Mouse (Mus musculus) heart, embryonic 13.5 days (tissue): ENCODE measurements around the gene Wtap. TPM values are rescaled to one million over a fixed set of nuclear protein-coding genes. Genes with fewer than 3 reads are reported as not detected.
"Not testable (repeated sequence)": the region's sequence is repeated elsewhere in the genome, so short reads cannot be mapped to it uniquely, and the experiment has no call there.

Experiments used
- ATAC-seq: fragments of 200-750 bp; cut with Nextera tagmentation; 2 replicates; pipeline ENCODE4 v1.8.0; 2017; ENCODE audit warnings: moderate TSS enrichment; ENCODE audit not compliant: insufficient number of reproducible peaks, low FRiP score, low TSS enrichment; ENCODE audit errors: extremely low read depth
- H3K27ac ChIP-seq: fragments of 300-500 bp; sonication (generic); replicated peaks from 2 replicates; pipeline ENCODE4 v1.5.1; 2015; ENCODE audit warnings: moderate library complexity, mild to moderate bottlenecking, inconsistent platforms
- H3K27me3 ChIP-seq: fragments of 300-500 bp; sonication (generic); replicated peaks from 2 replicates; pipeline ENCODE4 v1.6.1; 2015; ENCODE audit warnings: mild to moderate bottlenecking, inconsistent platforms
- H3K36me3 ChIP-seq: fragments of 300-500 bp; sonication (generic); 2 replicates; pipeline ENCODE4 v1.6.1; 2015; ENCODE audit warnings: mild to moderate bottlenecking, inconsistent platforms
- H3K4me1 ChIP-seq: fragments of 300-500 bp; sonication (generic); 2 replicates; pipeline ENCODE4 v1.6.1; 2015; ENCODE audit warnings: inconsistent platforms
- H3K4me2 ChIP-seq: fragments of 300-500 bp; sonication (generic); 2 replicates; pipeline ENCODE4 v1.6.1; 2015; ENCODE audit warnings: inconsistent platforms, mild to moderate bottlenecking, moderate library complexity
- H3K4me3 ChIP-seq: fragments of 300-500 bp; sonication (generic); 2 replicates; pipeline ENCODE4 v1.5.1; 2015; ENCODE audit warnings: moderate library complexity, mild to moderate bottlenecking, inconsistent platforms
- H3K9ac ChIP-seq: fragments of 300-500 bp; sonication (generic); 2 replicates; pipeline ENCODE4 v1.6.1; 2015; ENCODE audit warnings: inconsistent platforms, mild to moderate bottlenecking, moderate library complexity
- H3K9me3 ChIP-seq: fragments of 300-500 bp; sonication (generic); 2 replicates; pipeline ENCODE4 v1.6.1; 2016; ENCODE audit warnings: inconsistent platforms
- WGBS: fragments of 180-500 bp; shearing (Covaris S2); methylation state at CpG from one replicate; pipeline ENCODE4 v1.1.7; 2015; ENCODE audit warnings: mixed read lengths; 5-methylcytosine and 5-hydroxymethylcytosine counted together
- polyA plus RNA-seq: library from polyadenylated mRNA; unstranded; fragments of >200 nt; fragmentation: Nextera tagmentation; extraction: Ambion mirVana; gene quantifications from 2 replicates; pipeline ENCODE4 v1.2.1, GENCODE M21; 2015

Gene Wtap
- 80.5 and 87.0 TPM in 2 replicates for polyA plus RNA-seq

GRCm38 (mm10) chr17:12994069-12994468 is at the start of gene Wtap:
Gene Wtap (minus strand): TSS chr17:12994169.
- Histone ChIP-seq H3K4me2 (peak within 1 kb of the TSS; percentile 95), H3K36me3 (no peaks in the 10 kb centered on the region), H3K27me3 (no peaks in the 10 kb centered on the region), H3K9me3 (no peaks in the 10 kb centered on the region), H3K4me3 (peak within 1 kb of the TSS; percentile 99), H3K9ac (peak within 1 kb of the TSS; percentile 100), H3K27ac (peak within 1 kb of the TSS; percentile 100), H3K4me1 (peaks cover 20% of the 10 kb centered on the region)
- 72% methylated on average over 1 of the region's 1 CpGs for WGBS
- ATAC-seq = no peak

DNA sequence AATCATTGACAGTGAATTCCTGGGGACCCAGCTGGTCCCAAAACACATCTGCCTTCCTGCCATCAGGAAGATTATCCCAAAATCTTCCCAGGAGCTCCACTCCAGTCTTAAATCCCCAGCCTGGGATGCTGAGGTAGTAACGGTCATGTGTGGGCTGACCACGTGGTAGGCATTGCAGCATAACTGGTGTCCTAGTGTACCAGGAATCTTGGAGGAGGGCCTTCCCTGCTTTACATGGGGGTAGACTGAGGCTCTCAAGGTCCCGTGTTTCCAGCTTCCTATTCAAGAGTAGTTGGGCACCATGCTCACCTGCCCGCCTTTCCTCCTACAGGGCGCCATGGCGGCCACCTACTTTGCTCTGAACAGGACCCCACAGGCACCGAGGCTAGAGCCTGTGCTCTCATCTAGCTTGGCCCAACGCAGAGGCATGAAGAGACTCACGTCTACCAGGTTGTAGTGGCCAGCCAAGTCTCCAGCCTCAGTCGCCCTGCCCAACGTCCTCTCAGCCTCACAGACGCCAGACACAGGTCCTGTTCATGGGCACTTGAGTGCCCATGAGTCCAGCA is 42.7 kb upstream of the Wtap start:
- ATAC-seq, H3K4me3 ChIP-seq, H3K4me1 ChIP-seq, H3K27ac ChIP-seq, H3K9me3 ChIP-seq, H3K9ac ChIP-seq, H3K27me3 ChIP-seq, H3K36me3 ChIP-seq, H3K4me2 ChIP-seq: not testable (repeated sequence)
- 74% methylated on average over 4 of the region's 12 CpGs for WGBS

DNA sequence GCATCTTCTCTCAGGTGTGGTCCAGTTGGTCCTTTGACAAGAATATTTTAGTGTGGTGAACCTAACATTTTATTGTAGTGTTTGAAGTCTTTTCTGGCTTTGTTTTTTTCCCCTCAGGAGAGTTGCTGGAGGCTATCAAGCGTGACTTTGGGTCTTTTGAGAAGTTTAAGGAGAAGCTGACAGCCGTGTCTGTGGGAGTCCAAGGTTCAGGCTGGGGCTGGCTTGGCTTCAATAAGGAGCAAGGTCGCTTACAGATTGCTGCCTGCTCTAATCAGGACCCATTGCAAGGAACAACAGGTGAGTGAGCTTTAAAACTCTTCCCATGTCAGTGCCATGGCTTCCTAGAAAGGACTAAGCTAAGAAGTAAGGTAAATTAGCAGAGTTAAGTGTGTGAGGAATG is 19.3 kb upstream of the Wtap start:
- Histone ChIP-seq H3K9ac (no peak overlapping the region), H3K4me2 (no peak overlapping the region), H3K4me1 (peaks cover 14% of the 10 kb centered on the region), H3K27ac (no peak overlapping the region), H3K27me3 (no peaks in the 10 kb centered on the region), H3K4me3 (no peak overlapping the region), H3K9me3 (no peaks in the 10 kb centered on the region), H3K36me3 (peaks cover 61% of the 10 kb centered on the region)
- no peak for ATAC-seq
- 81% methylated on average over 3 of the region's 3 CpGs for WGBS

- Histone ChIP-seq H3K27me3 (no peaks in the 10 kb centered on the region), H3K27ac (no peak overlapping the region), H3K4me2 (peak overlapping the region; percentile 90; the same call in 1 of the 2 replicates), H3K9me3 (no peaks in the 10 kb centered on the region), H3K36me3 (peaks cover 46% of the 10 kb centered on the region), H3K9ac (no peak overlapping the region), H3K4me1 (peaks cover 21% of the 10 kb centered on the region), H3K4me3 (no peak overlapping the region)
- no peak for ATAC-seq
- WGBS = 46% methylated on average over 3 of the region's 3 CpGs
These were observed 15.9 kb upstream of the Wtap start for GRCm38 (mm10) chr17:13009887-13010286.

GRCm38 (mm10) chr17:13008528-13008927 is 14.6 kb upstream of the Wtap start:
- Histone ChIP-seq H3K27me3 (no peaks in the 10 kb centered on the region), H3K9ac (peak overlapping the region; percentile 94), H3K4me3 (peak overlapping the region; percentile 95), H3K27ac (peak overlapping the region; percentile 98), H3K36me3 (peaks cover 33% of the 10 kb centered on the region), H3K4me1 (peaks cover 21% of the 10 kb centered on the region), H3K4me2 (peak overlapping the region; percentile 90), H3K9me3 (no peaks in the 10 kb centered on the region)
- 2% methylated on average over 10 of the region's 10 CpGs for WGBS
- no peak for ATAC-seq

- H3K4me2 ChIP-seq = peak overlapping the region; percentile 90
- peak overlapping the region; percentile 95 for H3K4me3 ChIP-seq
- no peaks in the 10 kb centered on the region for H3K9me3 ChIP-seq
- peaks cover 21% of the 10 kb centered on the region for H3K4me1 ChIP-seq
- no peaks in the 10 kb centered on the region for H3K27me3 ChIP-seq
- peak overlapping the region; percentile 98 for H3K27ac ChIP-seq
- WGBS = under 1% methylated on average over 74 of the region's 76 CpGs
- ATAC-seq = peak; percentile 97
- H3K9ac ChIP-seq = peak overlapping the region; percentile 94
- peaks cover 26% of the 10 kb centered on the region for H3K36me3 ChIP-seq
These were observed 13.9 kb upstream of the Wtap start for GRCm38 (mm10) chr17:13007730-13008425.

DNA sequence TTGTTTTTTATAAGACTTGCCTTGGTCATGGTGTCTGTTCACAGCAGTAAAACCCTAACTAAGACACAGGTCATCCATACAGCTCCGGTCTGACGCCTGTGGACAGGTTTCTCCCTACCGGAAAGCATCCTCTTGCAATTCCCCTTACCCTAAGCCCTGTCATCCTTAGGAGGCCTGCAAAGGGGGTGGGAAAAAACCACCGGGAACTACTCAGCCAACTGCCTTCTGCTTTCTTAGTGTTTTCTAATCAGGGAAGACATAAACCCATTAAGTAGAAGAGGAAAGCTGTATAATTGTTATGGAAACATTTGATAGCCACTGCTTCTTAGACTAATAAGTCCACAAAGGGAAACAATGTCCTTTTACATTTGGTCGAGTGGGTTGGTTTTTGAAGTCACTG is 13.0 kb upstream of the Wtap start:
- Histone ChIP-seq H3K4me2 (peak overlapping the region; percentile 90), H3K27ac (peak overlapping the region; percentile 85), H3K27me3 (no peaks in the 10 kb centered on the region), H3K4me1 (peaks cover 21% of the 10 kb centered on the region), H3K9ac (peak overlapping the region; percentile 80), H3K4me3 (peak overlapping the region; percentile 95), H3K9me3 (no peaks in the 10 kb centered on the region), H3K36me3 (peaks cover 17% of the 10 kb centered on the region)
- no peak for ATAC-seq
- WGBS = 52% methylated on average over 5 of the region's 5 CpGs

DNA sequence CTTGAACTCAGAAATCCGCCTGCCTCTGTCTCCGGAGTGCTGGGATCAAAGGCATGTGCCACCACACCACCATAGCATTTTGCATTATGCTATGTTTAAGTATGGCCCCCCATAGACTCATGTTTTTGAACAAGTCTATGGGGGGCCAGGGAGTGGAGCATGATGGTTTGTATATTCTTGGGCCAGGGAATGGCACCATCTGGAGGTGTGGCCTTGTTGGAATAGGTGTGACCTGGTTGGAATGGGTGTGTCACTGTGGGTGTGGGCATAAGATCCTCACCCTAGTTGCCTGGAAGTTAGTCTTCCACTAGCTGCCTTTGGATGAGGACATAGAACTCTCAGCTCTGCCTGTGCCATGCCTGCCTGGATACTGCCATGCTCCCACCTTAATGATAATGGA is 12.6 kb upstream of the Wtap start, which contains the start of gene Sod2:
Sod2 (plus strand) TSS at position 301 of the 400 bp plus-strand sequence.
- ATAC-seq, H3K27me3 ChIP-seq, H3K9me3 ChIP-seq: not testable (repeated sequence)
- Histone ChIP-seq H3K4me2 (peak within 1 kb of the TSS; percentile 90), H3K4me3 (peak within 1 kb of the TSS; percentile 95), H3K27ac (peak within 1 kb of the TSS; percentile 85), H3K36me3 (peaks cover 13% of the 10 kb centered on the region), H3K4me1 (peaks cover 21% of the 10 kb centered on the region), H3K9ac (peak within 1 kb of the TSS; percentile 80)
- WGBS = 85% methylated on average over 2 of the region's 2 CpGs

DNA sequence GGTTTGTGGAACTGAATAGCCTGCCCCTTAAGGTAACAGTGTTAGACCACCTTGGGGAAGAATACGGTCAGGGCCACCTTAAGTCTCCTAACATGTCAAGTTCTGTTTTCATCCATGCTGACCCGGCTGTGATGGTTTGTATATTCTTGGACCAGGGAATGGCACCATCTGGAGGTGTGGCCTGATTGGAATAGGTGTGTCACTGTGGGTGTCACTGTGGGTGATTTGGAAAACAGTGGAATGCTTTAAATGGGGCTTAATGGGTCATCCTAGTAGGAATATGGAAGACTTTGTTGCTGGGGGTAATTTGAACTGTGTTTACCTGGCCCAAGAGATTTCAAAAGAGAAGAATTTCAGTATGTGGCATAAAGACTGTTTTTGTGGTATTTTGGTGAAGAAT is 10.5 kb upstream of the Wtap start:
- 70% methylated on average over 2 of the region's 2 CpGs for WGBS

GRCm38 (mm10) chr17:13002243-13002642 is 8.3 kb upstream of the Wtap start:
- not testable (repeated sequence) for ATAC-seq, H3K27ac ChIP-seq, H3K4me3 ChIP-seq, H3K9me3 ChIP-seq, H3K9ac ChIP-seq, H3K36me3 ChIP-seq, H3K4me2 ChIP-seq, H3K27me3 ChIP-seq, H3K4me1 ChIP-seq
- 86% methylated on average over 5 of the region's 5 CpGs for WGBS

More for the DNA sequence above, 10.5 kb upstream of the Wtap start:
- H3K4me1 ChIP-seq = peaks cover 17% of the 10 kb centered on the region
- H3K27ac ChIP-seq, H3K4me3 ChIP-seq, ATAC-seq, H3K4me2 ChIP-seq, H3K27me3 ChIP-seq, H3K9ac ChIP-seq, H3K36me3 ChIP-seq, H3K9me3 ChIP-seq: not testable (repeated sequence)

DNA sequence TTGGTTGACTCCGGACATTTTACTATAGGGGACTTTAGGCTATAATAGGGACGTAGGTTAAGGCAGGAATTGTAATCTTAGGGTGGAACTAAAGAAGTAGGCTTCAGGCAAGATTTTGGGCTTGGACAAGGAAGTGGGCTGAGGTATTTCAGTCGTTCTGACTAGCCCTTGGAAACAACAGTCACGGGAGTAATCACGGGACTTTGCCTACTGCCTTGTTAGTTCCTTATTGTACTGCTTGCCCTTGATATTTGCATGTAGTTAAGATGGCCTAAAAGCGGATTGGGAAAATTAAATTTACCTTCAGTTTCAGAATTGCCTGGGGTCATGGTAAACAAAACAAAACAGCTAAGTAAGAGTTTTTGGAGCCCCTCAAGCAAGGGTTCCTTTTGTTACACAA is 5.1 kb upstream of the Wtap start:
- no peaks in the 10 kb centered on the region for H3K36me3 ChIP-seq
- H3K4me2 ChIP-seq = no peak overlapping the region
- H3K9ac ChIP-seq = no peak overlapping the region
- no peak overlapping the region for H3K27ac ChIP-seq
- ATAC-seq = no peak
- 81% methylated on average over 6 of the region's 6 CpGs for WGBS
- H3K4me1 ChIP-seq = no peaks in the 10 kb centered on the region
- H3K4me3 ChIP-seq = no peak overlapping the region
- H3K27me3 ChIP-seq = no peaks in the 10 kb centered on the region
- H3K9me3 ChIP-seq = no peaks in the 10 kb centered on the region

GRCm38 (mm10) chr17:12997890-12998289 is 3.9 kb upstream of the Wtap start:
- no peak overlapping the region for H3K27ac ChIP-seq
- no peak overlapping the region for H3K9ac ChIP-seq
- H3K27me3 ChIP-seq = no peaks in the 10 kb centered on the region
- H3K36me3 ChIP-seq = no peaks in the 10 kb centered on the region
- no peak for ATAC-seq
- H3K4me3 ChIP-seq = no peak overlapping the region
- no peak overlapping the region for H3K4me2 ChIP-seq
- no peaks in the 10 kb centered on the region for H3K9me3 ChIP-seq
- 86% methylated on average over 5 of the region's 5 CpGs for whole genome bisulfite sequencing
- peaks cover 5% of the 10 kb centered on the region; the same call in 1 of the 2 replicates for H3K4me1 ChIP-seq
